In genomic region chr5:76079204-76080025, GRCm38 (mm10) we compare ENCODE assay signal across 8 mouse cellular contexts.
A peak's percentile ranks its signal among the peaks of the same experiment; 100 is the strongest.
DNase-seq lines count a peak whose midpoint lies in the region; ATAC-seq lines count a peak whose summit lies in the region.

No protein-coding gene starts in this region.

- ATAC-seq in lung, embryonic 16.5 days (ENCODE audit: low read depth) = peak; percentile 90

- no peak overlapping the region for H3K9ac ChIP-seq in lung, embryonic 16.5 days (ENCODE audit: low read length)

- no peaks in the 10 kb centered on the region for H3K4me1 ChIP-seq in lung, embryonic 16.5 days (replicated peaks; ENCODE audit: control insufficient read depth, insufficient read depth, low read length)

- H3K4me3 ChIP-seq in lung, embryonic 16.5 days (ENCODE audit: low read length) = no peak overlapping the region

- 51% methylated on average over 11 of the region's 11 CpGs for WGBS in lung, embryonic 16.5 days

- no peaks in the 10 kb centered on the region for H3K9me3 ChIP-seq in lung, embryonic 16.5 days (ENCODE audit: control insufficient read depth, low read length)

- peak overlapping the region; percentile 79 for H3K27ac ChIP-seq in lung, embryonic 16.5 days (ENCODE audit: low read length)

- DNase-seq in 416B (ENCODE audit: low read depth) = peak; percentile 66
- peak; percentile 28 for DNase-seq in embryo, embryonic 11 days
- DNase-seq in kidney, adult 18-20 months = peak; percentile 27
- no peak for DNase-seq in cerebellum, adult 11 months
- no peak for DNase-seq in frontal cortex, postnatal 25 days (ENCODE audit: low spot score in 2 of 2)
- no peak for DNase-seq in left cerebral cortex, adult 9 months (ENCODE audit: low spot score in 2 of 2)
- DNase-seq in adipocyte (ENCODE audit: low spot score) = no peak

- H3K4me2 ChIP-seq in lung, embryonic 16.5 days (ENCODE audit: low read depth, low read length) = no peak overlapping the region

- no peaks in the 10 kb centered on the region for H3K36me3 ChIP-seq in lung, embryonic 16.5 days (ENCODE audit: control insufficient read depth, insufficient read depth, low read length)

- no peaks in the 10 kb centered on the region for H3K27me3 ChIP-seq in lung, embryonic 16.5 days (ENCODE audit: control insufficient read depth, insufficient read depth, low read depth, low read length)

Comparison
In these comparisons a context has a peak if more than half of its experiments do, and no peak if none do; other contexts are left out.
1. DNase-seq: peak in 416B (single experiment), embryo, embryonic 11 days (single experiment) and kidney, adult 18-20 months (single experiment); none in cerebellum, adult 11 months (single experiment), frontal cortex, postnatal 25 days (0 of 2), left cerebral cortex, adult 9 months (0 of 2) and adipocyte (single experiment).